1 mouse cellular context compared by ENCODE assay signal in genomic region chr1:138908860-138909259, GRCm38 (mm10).
TF ChIP-seq lines count a peak whose summit lies in the region.

No protein-coding gene starts in this region.

TF ChIP-seq in MEL, 35 proteins besides CTCF, POLR2A, EP300 and RAD21 (continued from another document):
- TF ChIP-seq MEF2A (IDR thresholded peaks at IDR 0.05; ENCODE audit: extremely low read depth, insufficient replicate concordance, low read depth, low read length, poor library complexity, severe bottlenecking) = no peak
- no peak for TF ChIP-seq MAZ (IDR thresholded peaks at IDR 0.05; ENCODE audit: low read depth, low read length)
